Mouse (Mus musculus): ENCODE measurements around the gene Stxbp5l.
"Not testable (repeated sequence)": the region's sequence is repeated elsewhere in the genome, so short reads cannot be mapped to it uniquely, and the experiment has no call there.

Gene Stxbp5l

DNA sequence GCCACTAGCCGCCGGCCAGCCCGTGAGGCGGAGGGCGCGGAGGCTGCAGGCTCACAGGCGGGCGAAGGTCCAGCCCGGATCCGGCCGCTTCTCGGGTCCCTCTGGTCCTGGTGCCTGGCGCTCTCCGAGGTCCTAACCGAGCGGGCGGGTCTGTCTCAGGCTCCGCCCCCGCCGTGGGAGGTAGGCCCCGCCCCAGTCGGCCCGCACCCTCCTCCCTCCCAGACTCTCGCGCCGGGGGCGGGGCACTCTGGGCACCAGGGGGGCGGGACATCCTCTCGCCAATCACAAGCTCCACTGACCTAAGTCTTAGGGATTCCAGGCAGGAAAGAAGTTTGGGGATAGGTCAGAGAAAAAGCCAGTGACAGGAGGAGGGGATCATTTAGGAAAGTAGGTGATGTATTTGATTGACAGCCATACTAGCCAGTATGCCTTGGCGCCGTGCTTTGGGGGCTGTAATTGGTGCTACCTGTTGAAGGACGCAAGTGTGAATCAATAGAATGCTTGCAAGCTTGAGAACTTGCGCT is at the start of gene Stxbp5l:
Gene Stxbp5l (minus strand): TSS at position 142 of the 524 bp plus-strand sequence.
- peak in 1 of 2 experiments; percentile 11 for DNase-seq (ENCODE audit: low spot score in 2 of 2)

DNA sequence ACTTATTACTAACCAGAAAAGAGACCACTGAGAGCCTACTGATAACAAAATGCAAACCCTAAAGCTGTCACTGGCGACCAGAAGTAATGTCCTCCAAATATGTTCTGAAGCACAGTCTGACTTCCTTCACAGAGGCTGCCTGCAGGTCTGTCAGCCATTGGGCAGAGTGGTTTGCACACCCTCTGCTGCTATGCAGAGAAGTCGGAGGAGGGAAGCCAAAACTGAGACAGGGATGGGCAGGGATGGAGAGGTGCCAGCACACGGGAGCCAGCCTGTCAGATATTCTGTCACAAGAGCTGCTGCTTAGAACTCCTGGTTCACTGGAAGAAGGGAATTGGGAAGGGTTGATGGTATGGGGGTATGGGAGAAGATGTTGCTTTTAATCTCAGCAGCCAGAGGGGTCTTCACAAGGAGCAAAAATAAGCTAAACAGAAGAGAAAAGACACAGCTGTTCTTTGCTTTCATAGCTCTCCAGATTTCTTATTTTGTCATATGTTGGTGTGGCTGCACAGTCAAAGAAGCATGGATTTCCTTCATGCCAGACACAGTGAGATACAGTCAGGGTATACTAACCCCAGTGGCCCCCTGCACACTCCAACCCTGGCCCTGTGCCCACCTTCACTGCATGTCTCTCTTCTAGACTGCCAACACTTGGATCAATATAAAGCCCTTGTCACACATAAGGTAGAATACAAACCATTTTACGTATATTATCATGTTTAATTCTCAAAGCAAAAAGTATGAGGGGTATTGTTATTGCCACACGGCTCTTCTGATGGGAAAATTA is 48.8 kb upstream of the Stxbp5l start:
- DNase-seq (ENCODE audit: low spot score in 2 of 2), result no peak

GRCm38 (mm10) chr16:37425434-37425833 is 40.7 kb upstream of the Stxbp5l start:
- DNase-seq (ENCODE audit: low spot score in 2 of 2), result no peak

DNA sequence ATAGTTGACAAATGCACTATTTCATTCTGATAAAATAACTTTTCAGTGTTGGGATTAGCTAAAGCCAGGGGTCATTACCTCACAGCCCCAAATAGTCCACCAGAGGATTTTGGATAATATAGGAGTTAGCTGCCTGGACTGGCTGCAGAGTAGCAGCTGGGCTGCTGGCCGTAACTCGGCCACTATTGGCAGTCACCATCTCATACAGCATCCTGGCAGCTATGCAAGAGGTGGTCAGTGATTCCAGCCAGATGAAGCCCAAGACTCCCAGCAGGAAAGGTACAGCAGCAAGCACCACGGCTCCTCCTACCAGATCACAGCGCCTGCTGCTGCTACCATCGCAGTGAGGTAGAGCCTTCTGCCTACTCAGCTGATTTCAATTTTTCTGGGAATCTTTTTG is 38.1 kb upstream of the Stxbp5l start:
- no peak for DNase-seq (ENCODE audit: low spot score in 2 of 2)

DNA sequence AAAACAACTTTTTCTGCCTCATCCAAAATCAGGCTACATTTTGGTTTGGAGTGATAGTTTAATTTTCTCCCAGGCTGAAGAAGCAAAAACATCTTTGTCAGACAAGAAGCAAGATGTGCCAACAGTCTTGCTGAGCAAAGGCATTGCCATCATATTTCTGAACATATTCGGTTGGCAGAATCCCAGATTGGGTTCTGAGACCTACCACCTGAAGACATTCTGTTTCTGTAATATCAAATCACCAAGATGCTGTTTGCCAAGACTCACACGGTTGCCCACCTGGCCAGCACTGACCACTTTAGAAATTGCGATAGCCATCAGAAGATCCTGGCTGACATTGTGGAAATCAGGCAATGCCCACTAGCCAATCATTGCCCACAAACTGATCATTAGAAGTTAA is 37.1 kb upstream of the Stxbp5l start:
- DNase-seq (ENCODE audit: low spot score in 2 of 2), result no peak

- DNase-seq (ENCODE audit: low spot score in 2 of 2), result no peak
These were observed 35.8 kb upstream of the Stxbp5l start for GRCm38 (mm10) chr16:37420512-37420911.

GRCm38 (mm10) chr16:37405536-37405935 is 20.8 kb upstream of the Stxbp5l start:
- DNase-seq (ENCODE audit: low spot score in 2 of 2), result no peak

- DNase-seq (ENCODE audit: low spot score in 2 of 2), result no peak
These were observed 20.2 kb upstream of the Stxbp5l start for GRCm38 (mm10) chr16:37404922-37405321.

DNA sequence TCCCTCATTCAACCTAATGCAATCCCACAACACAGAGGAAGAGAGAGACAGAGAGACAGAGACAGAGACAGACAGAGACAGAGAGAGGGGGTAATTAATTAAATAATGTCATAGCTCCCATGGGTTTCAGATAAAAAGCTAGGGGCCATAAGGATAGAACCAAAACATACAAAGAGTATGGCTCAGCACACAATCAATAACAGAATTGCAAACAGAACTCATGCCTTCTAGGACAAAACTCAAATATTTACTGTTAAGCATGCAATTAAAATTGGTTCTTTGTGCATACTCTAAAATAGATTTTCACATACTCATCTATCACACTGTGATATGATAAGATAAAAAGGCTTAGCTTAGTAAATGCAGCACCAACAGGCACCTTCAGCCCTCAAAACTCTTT is 5.2 kb upstream of the Stxbp5l start:
- DNase-seq (ENCODE audit: low spot score in 2 of 2), result no peak

DNA sequence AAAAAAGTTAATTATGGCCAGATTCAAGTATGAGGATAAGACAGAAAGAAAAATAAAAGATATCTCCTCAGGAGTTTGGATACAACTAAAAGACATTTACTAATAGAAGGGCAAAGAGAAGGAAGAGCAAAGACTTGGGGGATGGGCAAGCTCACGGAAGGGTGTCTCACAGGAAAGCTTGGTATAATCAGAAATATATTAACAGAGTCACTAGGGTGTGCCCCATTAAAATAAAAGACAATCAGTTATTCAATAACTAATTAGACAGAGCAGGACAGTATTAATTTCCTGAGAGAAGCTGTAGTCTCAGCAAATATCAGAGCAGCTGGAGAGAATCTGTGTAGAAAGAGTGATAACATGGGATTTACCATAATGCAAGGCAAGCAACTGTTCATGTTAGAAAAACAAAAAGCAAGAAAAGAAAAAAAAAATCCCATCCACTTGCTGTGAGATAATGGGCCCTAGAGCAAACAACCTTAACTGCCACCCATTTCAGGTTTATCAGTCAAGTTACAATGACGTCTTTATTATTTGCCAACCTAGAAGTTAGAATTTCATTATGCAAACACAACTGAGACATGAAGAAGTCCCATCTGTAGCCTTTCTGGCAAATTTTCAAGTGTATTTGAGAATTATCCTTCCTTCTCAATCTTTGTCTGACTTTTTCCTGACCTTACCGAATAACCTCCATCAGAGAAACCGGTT is 4.6 kb upstream of the Stxbp5l start:
- no peak for DNase-seq (ENCODE audit: low spot score in 2 of 2)

DNA sequence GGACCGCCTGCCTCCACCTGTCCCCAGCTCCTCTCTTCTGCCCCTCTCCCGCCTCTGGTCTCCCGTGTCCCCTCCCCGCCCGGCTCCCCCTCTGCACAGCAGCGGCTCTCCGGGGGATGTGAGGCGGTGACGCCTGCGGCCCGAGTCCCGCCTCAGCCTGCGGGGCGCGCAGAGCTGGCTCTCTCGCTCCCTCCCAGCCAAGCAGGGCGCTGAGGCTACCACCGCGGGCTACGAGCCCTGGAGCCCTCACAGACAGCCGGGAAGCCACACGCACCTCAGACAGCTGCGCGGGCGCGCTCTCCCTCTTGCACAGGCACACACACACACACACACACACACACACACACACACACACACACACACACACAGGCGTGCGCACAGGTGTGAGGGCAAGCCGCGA is 393 bp downstream of the Stxbp5l start:
- DNase-seq (ENCODE audit: low spot score in 2 of 2), result no peak

- no peak for DNase-seq (ENCODE audit: low spot score in 2 of 2)
These were observed 1.3 kb downstream of the Stxbp5l start for GRCm38 (mm10) chr16:37383426-37383825.

GRCm38 (mm10) chr16:37372716-37373115 is 12.0 kb downstream of the Stxbp5l start:
- no peak for DNase-seq (ENCODE audit: low spot score in 2 of 2)

GRCm38 (mm10) chr16:37367426-37367825 is 17.3 kb downstream of the Stxbp5l start:
- DNase-seq (ENCODE audit: low spot score in 2 of 2), result no peak

DNA sequence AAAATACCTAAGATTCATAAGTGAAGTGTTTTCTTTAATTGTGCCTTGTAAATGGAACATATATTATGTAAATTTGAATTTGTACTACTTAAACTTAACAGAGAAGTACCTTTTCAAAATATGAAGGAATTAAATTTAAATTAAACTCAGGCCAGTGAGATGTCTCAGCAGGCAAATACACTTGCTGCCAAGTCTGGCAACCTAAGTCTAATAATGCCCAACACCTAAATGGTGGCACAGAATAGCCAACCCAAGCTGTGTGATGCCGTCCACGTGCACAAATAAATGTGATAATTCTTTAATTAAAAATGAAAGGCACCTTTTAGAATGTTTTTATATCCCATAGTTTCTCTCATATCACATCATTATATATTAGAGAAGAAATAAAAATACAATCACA is 20.8 kb downstream of the Stxbp5l start:
- DNase-seq (ENCODE audit: low spot score in 2 of 2), result no peak

GRCm38 (mm10) chr16:37355621-37356020 is 29.1 kb downstream of the Stxbp5l start:
- DNase-seq (ENCODE audit: low spot score in 2 of 2), result no peak

DNA sequence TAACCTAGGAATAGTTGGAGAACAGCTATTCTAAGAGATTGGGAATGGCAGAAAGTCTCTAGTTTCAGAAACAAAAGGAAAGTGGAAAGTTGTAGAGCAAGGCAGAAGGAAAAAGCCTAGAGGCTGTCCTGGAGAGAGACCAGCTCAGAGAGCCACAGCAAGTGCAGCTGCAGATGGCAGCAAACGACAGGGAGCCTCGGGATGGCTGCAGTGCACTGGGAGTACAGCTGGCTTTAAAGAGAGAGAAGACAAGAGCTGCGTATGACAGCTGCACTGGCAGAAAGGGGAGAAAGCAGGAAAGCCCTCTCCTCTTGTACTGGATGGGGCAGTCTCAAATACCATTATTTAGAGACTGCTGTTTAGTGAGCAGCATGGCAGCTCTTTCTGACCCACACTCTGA is 37.7 kb downstream of the Stxbp5l start:
- no peak for DNase-seq (ENCODE audit: low spot score in 2 of 2)

DNA sequence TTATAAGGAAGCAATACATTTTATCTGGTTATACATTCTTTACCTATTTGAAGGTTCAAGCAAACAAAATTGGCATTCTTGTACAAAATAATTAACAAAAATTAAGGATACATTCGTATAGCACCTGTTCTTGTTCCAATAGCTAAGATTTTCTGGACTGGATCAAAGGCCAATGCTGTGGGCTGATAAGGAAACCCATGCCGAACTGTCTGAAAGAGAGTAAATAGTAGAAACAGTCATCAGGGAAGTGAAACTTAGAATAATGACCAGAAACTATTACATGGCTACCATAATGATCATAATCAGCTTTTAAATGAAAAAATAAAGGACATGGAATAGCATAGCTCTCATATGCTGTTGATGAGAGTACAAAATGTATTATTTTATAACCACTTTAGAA is 39.8 kb downstream of the Stxbp5l start:
- DNase-seq (ENCODE audit: low spot score in 2 of 2), result no peak

- DNase-seq (ENCODE audit: low spot score in 2 of 2), result not testable (repeated sequence)
These were observed 43.3 kb downstream of the Stxbp5l start for GRCm38 (mm10) chr16:37341446-37341845.

DNA sequence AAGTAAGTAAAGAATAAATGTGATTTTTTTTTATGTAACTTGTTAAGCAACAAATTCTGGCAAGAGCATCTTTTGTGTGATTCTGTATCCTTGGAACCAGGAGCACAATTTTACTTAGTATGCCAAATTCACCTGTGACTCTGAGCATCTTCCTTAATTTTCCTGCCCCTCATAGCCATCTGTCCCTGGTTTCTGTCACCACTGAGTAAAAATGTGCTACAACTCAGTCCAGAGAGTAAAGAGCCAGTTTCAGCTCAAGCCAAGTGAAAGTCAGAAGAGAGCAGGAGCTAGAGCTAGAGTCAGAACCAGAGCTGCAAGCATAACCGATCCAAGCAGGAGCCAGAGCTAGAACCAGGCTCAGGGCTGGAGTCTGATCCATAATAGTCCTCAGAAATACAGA is 46.6 kb downstream of the Stxbp5l start:
- no peak for DNase-seq (ENCODE audit: low spot score in 2 of 2)

DNA sequence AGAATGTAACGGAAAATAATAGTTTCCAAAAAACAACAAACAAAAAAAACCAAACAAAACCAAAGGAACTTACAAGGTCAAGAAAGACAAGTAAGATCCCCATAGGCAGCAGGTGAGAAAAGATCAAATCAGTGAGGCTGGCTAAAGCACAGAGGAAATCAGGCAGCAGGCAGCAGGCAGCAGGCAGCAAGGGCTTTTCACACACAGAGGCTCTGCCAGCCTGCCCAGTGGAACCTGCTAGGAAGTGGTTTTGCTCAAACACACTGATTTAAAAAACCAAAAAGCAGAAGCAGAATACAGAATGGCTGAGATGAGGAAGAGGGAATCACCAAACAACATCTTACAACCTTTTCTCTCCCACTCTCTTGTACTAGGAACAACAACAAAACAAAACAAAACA is 47.2 kb downstream of the Stxbp5l start:
- no peak for DNase-seq (ENCODE audit: low spot score in 2 of 2)

DNA sequence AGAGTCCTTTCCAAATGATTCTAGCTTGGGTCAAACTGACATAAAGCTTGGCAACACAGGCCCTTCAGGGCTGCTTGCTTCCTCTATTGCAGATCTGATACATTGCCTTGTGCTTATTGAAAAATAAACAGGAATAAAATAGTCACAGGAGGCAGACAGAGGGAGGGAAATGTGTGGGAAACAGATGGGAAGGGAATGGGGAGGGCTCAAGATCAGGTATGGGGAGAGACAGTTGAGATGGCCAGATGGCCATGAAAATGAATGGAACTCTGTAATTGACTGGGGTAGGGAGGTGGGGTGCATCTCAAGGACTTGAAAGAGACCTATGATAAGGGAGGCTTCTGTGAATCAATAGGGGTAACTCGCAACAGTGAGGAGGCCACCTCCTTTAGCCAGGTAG is 80.3 kb downstream of the Stxbp5l start:
- DNase-seq (ENCODE audit: low spot score in 2 of 2), result no peak

DNA sequence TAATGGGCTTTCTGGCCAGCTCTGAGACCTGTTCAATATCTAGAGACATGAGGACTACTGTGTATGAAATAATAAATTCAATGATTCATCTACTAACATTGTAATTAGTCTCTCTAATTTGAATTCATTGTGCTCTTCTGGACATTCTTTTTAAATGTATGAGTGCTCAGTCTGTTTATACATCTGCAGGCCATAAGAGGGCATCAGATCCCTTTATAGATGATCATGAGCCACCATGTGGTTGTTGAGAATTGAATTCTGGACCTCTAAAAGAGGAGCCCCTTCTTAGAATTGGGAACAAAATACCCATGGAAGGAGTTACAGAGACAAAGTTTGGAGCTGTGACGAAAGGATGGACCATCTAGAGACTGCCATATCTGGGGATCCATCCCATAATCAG is 92.2 kb downstream of the Stxbp5l start:
- DNase-seq (ENCODE audit: low spot score in 2 of 2), result no peak

Measured in natural killer cell, adult 2 months (primary cell).